Mouse (Mus musculus): ENCODE results near the gene Fat3.

DNA sequence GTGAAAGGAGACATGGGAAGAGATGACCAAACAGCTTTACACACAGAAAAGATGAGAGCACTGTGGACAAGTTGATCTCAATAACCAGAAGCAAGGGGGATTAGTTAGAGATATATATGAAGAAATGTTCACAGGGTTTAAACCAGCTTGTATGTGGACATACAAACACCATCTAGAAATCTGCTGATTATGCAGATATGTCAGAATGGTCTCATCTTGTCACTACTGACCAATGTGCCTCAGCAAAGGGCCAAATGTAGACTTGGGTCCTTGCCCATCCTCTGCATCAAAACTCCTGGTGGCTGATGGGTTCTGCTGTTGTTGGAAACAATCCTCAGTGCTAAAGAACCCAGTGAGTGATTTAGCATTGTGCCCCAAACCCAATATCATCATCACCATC, 113.6 kb downstream of the Fat3 start:
- TF ChIP-seq POLR2A (IDR thresholded peaks at IDR 0.05; ENCODE audit: borderline replicate concordance, control insufficient read depth, low read depth, low read length), result no peak
- TF ChIP-seq CTCF (IDR thresholded peaks at IDR 0.05; ENCODE audit: control insufficient read depth, insufficient read depth, low read length), result no peak

All from bone marrow, adult 2 months (tissue).